Mouse (Mus musculus): Measurements from ENCODE around the gene Ubn1. TPM values are rescaled to one million over a fixed set of nuclear protein-coding genes. Genes with fewer than 3 reads are reported as not detected.

Gene Ubn1
- polyA plus RNA-seq, 1 experiment from 2014 or later: 13.3 TPM

Other genes starting within 250 kb of the Ubn1 start
- gene 4930562C15Rik, start 214.6 kb upstream of the Ubn1 start, polyA plus RNA-seq (2015; fragmentation: Nextera tagmentation; extraction: Ambion mirVana): 0.27 and 0.47 TPM in 2 replicates
- gene Ubald1, start 169.7 kb upstream of the Ubn1 start, polyA plus RNA-seq (2015; fragmentation: Nextera tagmentation; extraction: Ambion mirVana): 31.5 and 36.3 TPM in 2 replicates
- gene Mgrn1, start 163.8 kb upstream of the Ubn1 start, polyA plus RNA-seq (2015; fragmentation: Nextera tagmentation; extraction: Ambion mirVana): 81.1 and 87.7 TPM in 2 replicates
- 125 and 136 TPM in 2 replicates for gene Nudt16l1, start 111.3 kb upstream of the Ubn1 start, polyA plus RNA-seq (2015; fragmentation: Nextera tagmentation; extraction: Ambion mirVana)
- 48.6 and 54.3 TPM in 2 replicates for gene Anks3, start 85.9 kb upstream of the Ubn1 start, polyA plus RNA-seq (2015; fragmentation: Nextera tagmentation; extraction: Ambion mirVana)
- not detected in 2 replicates for gene Sept12, start 52.2 kb upstream of the Ubn1 start, polyA plus RNA-seq (2015; fragmentation: Nextera tagmentation; extraction: Ambion mirVana)
- gene Smim22, start 42.8 kb upstream of the Ubn1 start, polyA plus RNA-seq (2015; fragmentation: Nextera tagmentation; extraction: Ambion mirVana): 57.6 and 68.8 TPM in 2 replicates
- gene Rogdi, start 36.5 kb upstream of the Ubn1 start, polyA plus RNA-seq (2015; fragmentation: Nextera tagmentation; extraction: Ambion mirVana): 50.6 and 51.9 TPM in 2 replicates
- gene Glyr1, start 194 bp upstream of the Ubn1 start, polyA plus RNA-seq (2015; fragmentation: Nextera tagmentation; extraction: Ambion mirVana): 139 and 142 TPM in 2 replicates
- 62.8 and 101 TPM in 2 replicates for gene Ppl, start 82.4 kb downstream of the Ubn1 start, polyA plus RNA-seq (2015; fragmentation: Nextera tagmentation; extraction: Ambion mirVana)
- 0.09 and 0.27 TPM in 2 replicates for gene Sec14l5, start 97.1 kb downstream of the Ubn1 start, polyA plus RNA-seq (2015; fragmentation: Nextera tagmentation; extraction: Ambion mirVana)
- gene Nagpa, start 154.0 kb downstream of the Ubn1 start, polyA plus RNA-seq (2015; fragmentation: Nextera tagmentation; extraction: Ambion mirVana): 19.6 and 19.7 TPM in 2 replicates
- 5.3 and 6.9 TPM in 2 replicates for gene AU021092, start 172.2 kb downstream of the Ubn1 start, polyA plus RNA-seq (2015; fragmentation: Nextera tagmentation; extraction: Ambion mirVana)
- 32.5 and 35.1 TPM in 2 replicates for gene Alg1, start 183.6 kb downstream of the Ubn1 start, polyA plus RNA-seq (2015; fragmentation: Nextera tagmentation; extraction: Ambion mirVana)
- 32.4 and 35.1 TPM in 2 replicates for gene Eef2kmt, start 205.9 kb downstream of the Ubn1 start, polyA plus RNA-seq (2015; fragmentation: Nextera tagmentation; extraction: Ambion mirVana)